Mouse (Mus musculus) frontal cortex, postnatal 36 days (tissue): ENCODE measurements around the gene Pde4a.

ENCODE experiments used
- DNase-seq, 2 experiments: peaks; one replicate each; pipeline ENCODE4 v3.0.0; 2022; ENCODE audit warnings: low spot score in 2 of 2

Gene Pde4a

DNA sequence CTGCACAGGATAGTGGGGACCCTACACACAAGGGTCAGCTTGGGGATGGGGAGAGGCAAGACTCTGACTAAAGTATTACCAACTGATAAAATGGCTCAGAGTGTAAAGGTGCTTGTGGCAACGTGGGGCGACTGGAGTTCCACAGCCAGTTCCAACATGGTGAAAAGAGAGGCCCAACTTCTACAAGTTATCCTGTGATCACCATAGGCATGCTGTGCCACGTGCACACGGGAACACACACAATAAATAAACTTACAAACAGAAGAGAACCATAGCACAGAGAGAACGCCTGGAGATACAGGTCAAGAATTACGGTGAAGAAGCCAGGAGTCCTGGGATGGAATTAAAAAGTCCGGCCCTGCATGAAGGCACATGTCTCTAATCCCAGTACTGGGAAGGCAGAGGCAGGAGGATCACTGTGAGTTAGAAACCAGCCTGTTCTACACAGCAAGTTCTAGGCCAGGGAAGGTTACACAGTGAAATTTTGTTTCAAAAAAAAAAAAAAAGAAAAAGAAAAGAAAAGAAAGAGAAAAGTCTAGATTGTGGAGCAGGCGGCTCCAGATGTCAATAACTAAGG, 16.3 kb upstream of the Pde4a start:
- DNase-seq = no peak

- DNase-seq = peak; percentile 88 to 94
Observed at GRCm38 (mm10) chr9:21149654-21150419, 15.7 kb upstream of the Pde4a start, which contains the start of gene Cdc37. Cdc37 (minus strand) TSS chr9:21149982.

DNA sequence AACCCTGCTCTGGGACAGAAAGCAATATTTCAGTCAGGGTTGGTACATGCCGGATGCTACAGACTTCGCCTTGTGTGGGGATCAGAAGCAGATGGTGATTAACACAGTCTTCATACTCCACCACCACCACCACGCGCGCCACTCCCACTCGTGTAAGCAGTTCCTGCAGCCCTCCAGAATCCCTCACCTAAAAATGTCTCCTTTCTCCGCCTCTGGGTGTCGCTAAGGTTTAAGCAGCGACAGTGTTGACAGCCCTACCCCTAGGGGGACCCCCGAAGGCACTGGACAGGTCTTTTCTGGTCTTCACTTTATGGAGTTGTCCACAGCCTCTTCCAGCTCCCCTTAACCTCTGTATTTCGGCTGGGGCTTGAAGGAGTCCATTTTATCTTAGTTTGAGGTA, 12.8 kb upstream of the Pde4a start:
- peak; percentile 76 to 82 for DNase-seq

GRCm38 (mm10) chr9:21153331-21153730, 12.2 kb upstream of the Pde4a start:
- no peak for DNase-seq

- DNase-seq = peak in 1 of 2 experiments; percentile 42
Observed at GRCm38 (mm10) chr9:21153833-21154232, 11.7 kb upstream of the Pde4a start.

GRCm38 (mm10) chr9:21154787-21155186, 10.7 kb upstream of the Pde4a start:
- no peak for DNase-seq

GRCm38 (mm10) chr9:21161209-21161909, 4.2 kb upstream of the Pde4a start:
- peak; percentile 94 to 96 for DNase-seq

- peak in 1 of 2 experiments; percentile 30 for DNase-seq
Observed at GRCm38 (mm10) chr9:21163086-21164050, 2.1 kb upstream of the Pde4a start.

- DNase-seq = peak; percentile 76 to 85
Observed at GRCm38 (mm10) chr9:21164072-21164471, 1.4 kb upstream of the Pde4a start.

DNA sequence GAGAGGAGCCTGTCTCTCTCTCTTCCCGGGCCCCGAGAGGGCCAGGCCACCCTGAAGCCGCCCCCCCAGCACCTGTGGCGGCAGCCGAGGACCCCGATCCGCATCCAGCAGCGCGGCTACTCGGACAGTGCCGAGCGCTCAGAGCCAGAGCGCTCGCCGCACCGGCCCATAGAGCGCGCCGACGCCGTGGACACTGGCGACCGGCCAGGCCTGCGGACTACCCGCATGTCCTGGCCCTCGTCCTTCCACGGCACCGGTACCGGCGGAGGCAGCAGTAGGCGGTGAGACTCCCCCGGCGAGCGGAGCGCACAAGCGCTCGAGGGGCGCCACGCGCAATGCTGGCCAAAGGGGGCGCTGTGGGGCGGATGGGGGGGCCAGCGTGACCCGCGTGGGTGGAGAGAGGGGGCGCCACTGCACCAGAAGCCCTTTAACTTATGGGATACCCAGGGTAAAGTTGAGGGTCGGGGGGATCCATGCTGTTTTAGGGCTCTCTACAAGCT, 488 bp downstream of the Pde4a start:
- peak; percentile 57 to 65 for DNase-seq

GRCm38 (mm10) chr9:21166516-21166915, 1.0 kb downstream of the Pde4a start:
- DNase-seq = no peak

DNA sequence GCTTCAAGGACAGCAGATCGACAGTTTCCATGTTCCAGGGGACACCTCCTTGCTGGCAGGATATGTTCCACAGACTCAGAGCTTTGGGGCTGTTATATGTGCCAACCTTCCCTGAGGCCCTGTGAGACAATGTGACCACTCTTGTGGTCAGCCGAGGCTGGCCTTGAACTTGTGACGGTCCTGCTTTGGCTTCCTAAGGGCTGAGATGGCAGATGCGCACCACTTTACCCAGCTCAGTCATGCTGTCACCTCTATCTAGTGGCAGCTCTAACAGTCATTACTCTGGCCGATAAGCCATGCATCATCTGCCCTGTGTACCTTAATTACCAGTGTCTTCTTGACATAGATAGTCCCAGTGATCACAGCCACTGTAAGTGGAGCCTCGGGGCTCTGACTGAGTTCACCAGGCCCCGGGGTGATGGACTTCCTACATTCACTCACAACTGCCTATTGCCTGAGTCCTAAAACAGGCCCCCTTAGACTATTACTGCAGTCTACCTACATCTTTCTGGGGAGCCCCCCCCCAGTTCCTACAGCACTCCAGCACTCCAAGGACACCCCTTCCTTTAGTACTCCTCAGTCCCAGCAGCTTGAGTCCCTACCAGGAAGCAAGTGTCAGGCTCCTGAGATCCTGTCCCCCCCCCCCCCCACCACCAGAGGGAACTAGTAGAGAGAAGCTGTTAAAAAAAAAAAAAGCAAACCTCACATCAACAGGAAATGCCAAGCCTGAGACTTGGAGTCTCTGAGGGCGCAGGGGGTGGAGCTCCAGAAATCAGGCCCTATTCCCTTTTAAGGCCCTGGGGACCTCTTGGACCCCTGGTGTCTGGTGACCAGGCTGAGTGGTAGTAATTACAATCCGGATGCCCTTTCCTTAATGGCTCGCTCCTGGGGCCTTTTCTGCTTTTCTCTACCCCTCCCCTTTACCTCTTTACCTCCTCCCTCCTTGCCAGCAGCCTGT, 1.9 kb downstream of the Pde4a start:
- no peak for DNase-seq

DNA sequence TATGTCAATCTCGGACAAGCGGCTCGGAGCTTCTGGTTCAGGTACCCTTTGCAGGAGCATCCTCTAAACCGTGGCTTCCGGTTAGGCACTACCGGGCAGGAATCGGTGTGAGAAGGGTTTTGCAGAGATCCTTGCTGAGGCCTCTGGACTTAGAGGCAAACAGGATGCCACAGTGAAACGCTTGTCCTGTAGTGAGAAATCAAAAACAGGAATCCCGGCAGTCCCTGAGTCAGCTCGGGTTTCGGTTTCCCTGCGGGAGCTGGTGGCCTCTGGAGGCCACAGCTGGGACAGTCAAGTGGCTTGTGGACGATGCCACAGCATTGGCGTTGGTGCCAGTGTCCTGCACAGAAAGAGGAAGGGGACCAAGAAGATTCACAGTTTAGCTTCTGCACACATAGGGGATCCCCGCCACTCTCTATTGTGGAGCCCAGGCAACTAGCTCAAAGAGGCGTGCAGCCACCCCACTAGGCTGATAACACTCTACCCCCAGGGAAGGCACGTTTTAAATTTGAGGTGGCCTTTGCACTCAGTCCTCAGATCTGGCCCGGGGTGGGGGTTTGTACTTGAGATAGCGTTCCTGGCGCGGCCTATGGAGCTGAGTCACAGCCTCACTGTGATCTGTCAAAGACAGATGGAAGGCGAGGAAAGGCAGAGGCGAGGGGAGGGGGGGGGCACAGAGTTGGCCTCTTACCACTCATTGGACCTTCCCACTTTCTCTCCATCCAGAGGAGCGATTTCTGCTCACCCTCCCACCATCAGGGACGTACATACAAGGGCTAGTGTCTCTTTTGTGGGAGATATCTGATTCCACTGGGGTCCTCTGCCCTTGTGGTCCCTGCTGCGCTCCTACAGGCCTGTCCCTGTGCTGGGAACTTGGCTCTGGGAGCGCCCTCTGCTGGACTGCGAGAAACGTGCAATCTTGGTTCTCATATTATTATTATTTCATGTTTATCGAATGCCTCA, 2.9 kb downstream of the Pde4a start:
- peak; percentile 71 for DNase-seq

GRCm38 (mm10) chr9:21169157-21169556, 3.6 kb downstream of the Pde4a start:
- DNase-seq = no peak

DNA sequence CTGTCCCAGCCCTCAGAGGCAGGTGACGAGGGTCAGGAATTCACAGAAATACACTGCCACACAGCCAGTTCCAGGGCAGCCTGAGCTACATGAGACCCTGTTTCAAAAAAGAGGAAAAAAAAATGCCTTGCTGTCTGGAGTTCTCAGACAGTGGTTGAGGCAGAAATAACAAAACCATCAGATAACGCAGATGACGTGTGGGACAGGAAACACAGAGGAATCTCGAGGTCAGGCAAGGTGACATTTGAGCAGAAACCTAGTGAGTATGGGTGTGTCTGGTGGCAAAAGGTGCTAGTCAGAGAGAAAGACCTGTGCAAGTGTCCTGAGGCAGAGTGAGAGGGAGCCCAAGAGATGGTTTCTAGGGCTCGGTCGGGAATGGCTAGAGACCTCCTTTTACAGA, 6.8 kb downstream of the Pde4a start:
- DNase-seq = no peak

DNA sequence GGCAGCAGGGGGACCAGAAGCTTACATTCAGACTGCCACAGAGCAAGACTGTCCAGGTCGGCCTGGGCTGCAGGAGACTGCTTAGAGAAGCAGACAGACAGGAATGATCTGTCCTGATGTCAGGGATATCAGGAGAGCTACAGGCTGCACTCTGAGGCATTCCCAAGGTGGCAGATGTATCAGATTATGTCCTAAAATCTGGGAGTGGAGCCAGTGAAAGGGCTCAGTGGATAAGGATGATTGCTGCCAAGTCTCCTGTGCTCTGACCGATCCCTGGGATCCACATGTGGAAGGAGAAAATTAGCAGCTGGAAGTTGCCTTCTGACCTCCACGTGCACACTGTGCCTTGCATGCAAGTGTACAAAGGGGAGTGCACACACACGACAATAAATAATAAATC, 14.9 kb downstream of the Pde4a start:
- no peak for DNase-seq

DNA sequence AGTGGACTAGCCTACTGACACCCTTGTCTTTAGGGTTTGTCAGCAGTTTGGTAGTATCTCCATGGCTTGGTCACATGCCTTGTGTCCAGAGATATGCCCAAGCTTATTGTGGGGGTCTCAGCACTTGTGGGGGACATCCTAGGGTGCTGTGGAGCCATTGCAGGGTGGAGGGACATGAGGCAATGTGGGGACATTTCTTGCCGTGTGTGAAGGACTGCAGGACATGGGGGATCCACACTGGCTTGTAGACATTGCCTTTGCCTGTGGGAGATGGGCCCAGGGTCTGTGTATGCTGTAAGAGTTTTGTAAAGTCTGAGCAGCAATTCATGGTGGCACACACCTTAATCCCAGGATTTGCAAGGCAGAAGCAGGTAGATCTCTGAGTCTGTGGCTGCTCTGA, 15.3 kb downstream of the Pde4a start:
- no peak for DNase-seq

GRCm38 (mm10) chr9:21181421-21182220, 16.1 kb downstream of the Pde4a start:
- DNase-seq = no peak
